Mouse (Mus musculus): ENCODE data around the gene Cbs. TPM values are rescaled to one million over a fixed set of nuclear protein-coding genes. Genes with fewer than 3 reads are reported as not detected.

Gene Cbs
- total RNA-seq (2023) = under 1 TPM in 1 of 2 experiments, not detected in 1; 0.53 TPM

DNA sequence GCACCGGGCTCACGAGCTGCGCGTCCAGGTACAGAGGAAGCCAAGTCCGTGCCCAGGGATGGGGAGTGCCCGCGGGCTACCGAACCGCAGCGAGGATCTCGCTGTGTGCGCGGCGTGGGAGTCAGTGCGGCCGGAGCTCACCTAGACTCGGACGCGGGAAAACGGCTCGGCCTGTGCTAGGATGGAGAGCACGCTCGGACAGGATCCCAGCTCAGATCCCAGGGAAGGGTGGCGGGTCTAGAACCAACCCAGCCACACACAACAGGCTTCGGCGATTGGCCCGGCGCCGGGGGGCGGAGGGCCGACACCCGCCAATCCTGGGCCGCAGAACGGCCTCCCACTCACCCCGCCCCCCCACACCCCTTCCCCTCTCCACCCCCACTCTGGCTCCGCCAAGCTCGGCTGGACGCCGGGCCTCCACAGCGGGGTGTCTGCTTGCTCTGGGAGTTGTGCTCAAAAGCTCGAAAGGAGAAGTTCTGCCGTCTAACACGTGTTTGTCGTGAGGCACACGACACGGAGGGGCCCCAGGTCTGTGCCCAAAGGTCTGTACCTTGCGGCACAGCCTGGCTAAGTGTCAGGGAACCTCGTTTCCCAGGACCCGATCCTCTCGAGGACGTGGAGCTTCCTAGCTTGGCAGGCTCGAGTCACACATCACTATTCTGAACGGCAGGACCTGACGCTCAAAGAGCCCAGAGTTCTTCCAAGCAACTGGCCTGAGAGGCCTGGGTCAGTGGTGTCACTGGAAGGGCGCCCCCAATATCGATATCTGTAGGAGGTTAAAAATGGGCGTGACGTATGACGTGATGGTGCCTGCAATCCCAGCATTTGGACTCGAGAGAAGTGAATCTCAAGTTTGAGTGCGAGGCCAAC is at the start of gene Cbs:
Gene Cbs (minus strand): TSS at position 297 of the 870 bp plus-strand sequence.

DNA sequence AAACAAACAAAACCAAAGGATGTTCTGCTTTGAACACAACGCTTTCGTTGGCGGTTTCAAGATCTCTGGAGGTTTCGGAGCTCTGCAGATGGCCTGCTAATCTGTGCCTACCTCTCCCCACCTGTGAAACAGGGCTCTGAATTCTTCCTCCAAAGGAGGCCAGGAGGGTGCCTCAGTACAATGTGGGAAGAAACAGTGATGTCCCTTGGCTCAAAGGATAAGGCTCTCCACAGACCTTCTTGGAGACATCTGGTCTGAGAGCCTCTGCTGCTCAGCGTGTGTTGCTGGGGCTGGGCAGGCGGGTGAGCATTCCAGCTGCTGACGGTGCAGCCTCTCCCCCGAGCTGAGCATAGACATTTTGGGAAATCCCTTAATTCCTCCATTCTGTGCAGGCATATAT is 40.5 kb upstream of the Cbs start, which contains the start of gene Cryaa:
Gene Cryaa (plus strand): TSS at position 301 of the 400 bp plus-strand sequence.

DNA sequence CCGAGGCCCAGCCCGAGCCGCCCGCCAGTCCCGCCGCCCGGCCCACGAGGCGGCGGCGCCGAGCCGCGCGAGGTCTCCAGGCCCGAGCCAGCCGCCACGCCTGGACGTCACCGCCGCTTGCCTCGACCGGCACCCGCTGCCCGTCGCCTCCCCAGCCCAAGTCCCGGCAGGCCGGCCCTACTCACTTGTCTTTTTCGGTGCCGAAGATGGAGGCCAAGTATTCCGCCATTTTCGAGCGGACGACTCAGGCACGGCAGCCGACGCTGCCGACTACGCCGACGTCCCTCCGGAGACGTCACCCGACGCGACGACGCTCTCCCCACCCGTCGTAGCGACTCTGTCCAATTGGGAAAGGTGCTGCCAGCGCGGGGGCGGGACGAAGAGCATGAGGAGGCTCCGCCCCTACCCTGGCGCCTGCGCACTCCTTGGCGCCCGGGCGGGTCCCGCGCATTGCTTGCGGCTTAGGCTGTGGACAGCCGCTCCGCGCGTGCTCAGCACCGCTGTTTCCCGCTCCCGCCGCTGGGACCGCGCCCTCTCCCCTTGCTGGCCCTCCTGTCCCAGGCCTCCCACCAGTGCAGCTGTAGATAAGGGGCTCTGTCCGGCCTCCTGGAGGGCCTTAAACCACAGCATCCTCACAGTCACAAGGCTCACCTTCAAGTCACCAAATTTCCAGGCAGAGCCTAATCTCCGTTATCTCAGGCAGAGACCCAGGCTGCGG is 21.6 kb upstream of the Cbs start, which contains the start of gene U2af1:
Gene U2af1 (minus strand): TSS at position 425 of the 718 bp plus-strand sequence.

DNA sequence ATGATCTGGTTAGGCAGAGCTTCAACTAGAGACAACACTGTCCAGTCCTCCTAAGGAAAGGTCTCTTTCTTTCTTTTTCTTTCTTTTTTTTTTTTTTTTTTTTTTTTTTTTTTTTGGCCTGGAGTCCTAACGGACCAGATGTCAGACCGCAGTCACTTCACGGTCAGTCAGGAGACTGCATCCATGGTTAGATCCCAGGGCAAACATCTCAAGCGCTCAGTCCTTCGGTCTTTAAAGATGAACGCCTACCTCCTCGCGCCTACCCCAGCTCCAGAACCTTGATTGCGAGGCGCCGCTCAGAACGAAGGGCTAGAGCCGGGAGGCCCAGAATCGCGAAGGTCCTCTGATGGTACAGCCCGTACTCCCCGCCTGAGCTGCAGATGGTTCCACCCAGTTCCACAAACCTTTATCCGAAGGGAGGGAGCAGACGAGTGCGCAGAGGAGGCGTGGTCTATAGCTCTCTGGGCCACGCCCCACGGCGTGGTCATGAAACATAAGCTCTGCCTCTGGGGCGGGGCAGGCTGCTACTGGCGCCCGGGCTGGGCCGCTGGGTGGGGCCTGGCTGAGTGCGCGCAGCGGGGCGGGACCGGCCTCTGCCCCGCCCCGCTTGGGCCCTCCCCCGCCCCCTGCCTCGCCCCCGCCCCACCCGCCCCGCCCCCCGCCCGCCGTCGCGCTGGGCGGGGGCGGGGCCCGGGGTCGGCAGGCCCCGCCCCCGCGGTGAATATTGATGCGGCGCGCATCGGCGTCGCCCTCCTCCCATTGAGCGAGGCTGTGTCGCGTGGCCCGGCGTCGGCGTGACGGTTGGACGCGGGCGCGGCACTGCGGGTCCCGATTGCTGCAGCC is 72.8 kb downstream of the Cbs start, which contains the start of gene Pknox1:
Gene Pknox1 (plus strand): TSS at position 720 of the 843 bp plus-strand sequence.

Other genes with a start within 250 kb of the Cbs start
- gene Wdr4, start 117.3 kb downstream of the Cbs start, total RNA-seq (2023) = 10 to 100 TPM; 14.0 to 14.8 TPM
- 10 to 100 TPM; 95.6 to 97.6 TPM for gene Ndufv3, start 117.1 kb downstream of the Cbs start, total RNA-seq (2023)
- gene Pknox1, start 72.5 kb downstream of the Cbs start, total RNA-seq (2023) = 10 to 100 TPM; 70.4 to 84.9 TPM
- gene U2af1, start 21.7 kb upstream of the Cbs start, total RNA-seq (2023) = 100 to 1,000 TPM; 220 to 233 TPM
- not detected for gene Cryaa, start 40.6 kb upstream of the Cbs start, total RNA-seq (2023)
- 100 to 1,000 TPM; 239 to 254 TPM for gene Sik1, start 218.6 kb upstream of the Cbs start, total RNA-seq (2023)

Measured in neutrophil, adult 59 days (primary cell).